Mouse (Mus musculus) neural tube, embryonic 14.5 days (tissue): Measurements from ENCODE around the gene Atp5mpl. TPM values are rescaled to one million over a fixed set of nuclear protein-coding genes. Genes with fewer than 3 reads are reported as not detected.

Experiments used
- ATAC-seq: fragments of 200-750 bp; cut with Nextera tagmentation; 2 replicates; pipeline ENCODE4 v1.8.0; 2017; ENCODE audit warnings: low read depth, mild to moderate bottlenecking, moderate TSS enrichment, moderate library complexity
- H3K27ac ChIP-seq: fragments of 300-500 bp; sonication (generic); 2 replicates; pipeline ENCODE4 v1.5.1; 2014; ENCODE audit warnings: low read depth, mild to moderate bottlenecking, control low read depth, low read length, moderate library complexity, mixed read lengths
- H3K27me3 ChIP-seq: fragments of 300-500 bp; sonication (generic); 2 replicates; pipeline ENCODE4 v1.6.1; 2014; ENCODE audit warnings: low read length; ENCODE audit not compliant: control insufficient read depth, insufficient read depth
- H3K36me3 ChIP-seq: fragments of 300-500 bp; sonication (generic); 2 replicates; pipeline ENCODE4 v1.6.1; 2014; ENCODE audit warnings: low read length, mixed read lengths; ENCODE audit not compliant: control insufficient read depth, insufficient read depth
- H3K4me1 ChIP-seq: fragments of 300-500 bp; sonication (generic); 2 replicates; pipeline ENCODE4 v1.6.1; 2014; ENCODE audit warnings: low read length; ENCODE audit not compliant: control insufficient read depth, insufficient read depth
- H3K4me2 ChIP-seq: fragments of 300-500 bp; sonication (generic); 2 replicates; pipeline ENCODE4 v1.6.1; 2014; ENCODE audit warnings: mild to moderate bottlenecking, low read depth, low read length, control low read depth
- H3K4me3 ChIP-seq: fragments of 300-500 bp; sonication (generic); 2 replicates; pipeline ENCODE4 v1.5.1; 2014; ENCODE audit warnings: low read depth, low read length, control low read depth, mixed read lengths
- H3K9ac ChIP-seq: fragments of 300-500 bp; sonication (generic); replicated peaks from 2 replicates; pipeline ENCODE4 v1.6.1; 2014; ENCODE audit warnings: low read depth, mild to moderate bottlenecking, control low read depth, low read length, mixed read lengths
- H3K9me3 ChIP-seq: fragments of 300-500 bp; sonication (generic); 2 replicates; pipeline ENCODE4 v1.6.1; 2016; ENCODE audit warnings: low read length; ENCODE audit not compliant: control insufficient read depth
- WGBS: fragments of 180-500 bp; shearing (Covaris S2); extraction: QIAGEN DNeasy Blood & Tissue Kit; methylation state at CpG from one replicate; pipeline ENCODE4 v1.1.7; 2014; 5-methylcytosine and 5-hydroxymethylcytosine counted together
- polyA plus RNA-seq: library from polyadenylated mRNA; unstranded; fragments of >200 nt; fragmentation: Nextera tagmentation; extraction: Ambion mirVana; gene quantifications from 2 replicates; pipeline ENCODE4 v1.2.1, GENCODE M21; 2014

Atp5mpl gene
- polyA plus RNA-seq, 1 experiment from 2014 or later, result 896 TPM

DNA sequence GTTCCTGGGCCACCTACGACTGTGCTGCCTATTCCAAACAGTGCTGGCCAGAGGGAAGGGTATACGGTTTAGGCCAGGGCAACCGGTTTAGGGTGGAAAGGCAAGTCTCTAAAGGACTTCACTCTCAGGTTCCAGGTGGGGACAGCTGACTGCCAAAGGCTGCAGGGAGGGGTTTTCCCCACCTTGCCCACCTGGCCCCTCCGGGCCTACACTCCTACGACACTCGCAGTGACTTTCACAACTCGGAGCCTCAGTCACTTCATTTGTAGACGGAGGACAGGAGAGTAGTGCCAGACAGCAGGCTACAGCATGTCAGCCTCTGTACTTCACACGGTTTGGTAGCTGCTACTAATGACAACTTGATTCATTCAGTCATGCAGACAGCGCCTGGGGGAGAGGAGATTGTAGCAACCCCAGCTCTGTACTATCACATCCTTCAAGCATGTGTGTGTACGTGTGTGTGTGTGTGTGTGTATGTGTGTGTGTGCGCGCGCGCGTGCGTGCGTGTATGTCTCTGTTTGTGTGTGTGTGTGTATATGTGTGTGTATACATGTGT lies 38.3 kb downstream of the Atp5mpl start:
- Histone ChIP-seq H3K4me1 (0 out of 2 replicates have a peak, but pooled peaks cover 3% of the 10 kb centered on the region), H3K9me3 (no peaks in the 10 kb centered on the region)
- no peak for ATAC-seq

DNA sequence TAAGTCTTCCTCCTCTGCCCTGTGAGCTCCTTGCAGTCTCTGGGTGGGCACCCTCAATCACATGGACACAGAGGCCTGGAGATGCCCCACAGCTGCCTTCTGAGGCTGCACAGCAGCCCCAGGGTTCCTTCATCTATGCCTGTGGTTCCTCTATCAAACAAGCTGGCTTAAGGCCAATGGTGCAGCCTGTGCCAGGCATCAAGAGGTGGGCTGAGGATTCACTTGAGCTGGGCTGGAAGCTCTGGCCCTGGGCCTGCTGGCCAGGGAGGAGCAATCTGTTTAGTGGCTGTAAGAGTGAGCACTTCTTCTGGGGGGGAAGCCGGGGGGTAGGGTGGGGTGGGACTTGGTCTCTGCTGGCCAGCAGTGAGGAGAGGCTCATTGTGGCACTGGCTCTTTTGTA lies 39.4 kb downstream of the Atp5mpl start:
- WGBS, result 87% methylated on average over 1 of the region's 1 CpGs
- H3K9ac ChIP-seq, result no peak overlapping the region

More for the DNA sequence above, 38.3 kb downstream of the Atp5mpl start:
- H3K9ac ChIP-seq, result no peak overlapping the region
- WGBS, result 89% methylated on average over 18 of the region's 18 CpGs
- H3K36me3 ChIP-seq, result no peaks in the 10 kb centered on the region
- H3K27ac ChIP-seq, result no peak overlapping the region
- no peak overlapping the region for H3K4me2 ChIP-seq
- H3K27me3 ChIP-seq, result no peaks in the 10 kb centered on the region
- H3K4me3 ChIP-seq, result no peak overlapping the region

DNA sequence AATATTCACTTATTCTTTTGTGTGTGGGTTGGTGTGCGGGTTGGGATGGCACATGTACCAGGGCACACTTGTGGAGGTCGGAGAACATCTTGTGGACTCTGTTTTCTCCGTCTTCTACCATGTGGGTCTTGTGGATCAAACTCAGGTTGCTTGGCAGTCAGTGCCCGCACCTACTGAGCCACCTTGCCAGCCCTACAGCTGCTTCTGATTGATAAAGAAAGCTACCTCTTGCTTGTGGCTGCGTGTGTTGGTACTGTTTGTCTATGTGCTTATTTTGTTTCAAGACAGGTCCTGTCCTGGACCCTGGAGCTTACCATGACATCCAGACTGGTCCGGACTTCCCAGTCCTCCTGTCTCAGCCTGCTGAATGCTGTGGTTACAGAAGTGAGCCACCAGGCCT lies 43.7 kb downstream of the Atp5mpl start:
- Histone ChIP-seq H3K4me1 (no peaks in the 10 kb centered on the region), H3K27me3 (no peaks in the 10 kb centered on the region), H3K9ac (no peak overlapping the region), H3K27ac (no peak overlapping the region), H3K4me3 (no peak overlapping the region), H3K4me2 (no peak overlapping the region), H3K9me3 (no peaks in the 10 kb centered on the region), H3K36me3 (no peaks in the 10 kb centered on the region)
- ATAC-seq, result no peak
- WGBS, result 96% methylated on average over 6 of the region's 6 CpGs

More for the DNA sequence above, 39.4 kb downstream of the Atp5mpl start:
- Histone ChIP-seq H3K9me3 (no peaks in the 10 kb centered on the region), H3K4me3 (no peak overlapping the region), H3K27ac (no peak overlapping the region), H3K4me2 (no peak overlapping the region), H3K36me3 (no peaks in the 10 kb centered on the region), H3K4me1 (no peaks in the 10 kb centered on the region), H3K27me3 (no peaks in the 10 kb centered on the region)
- no peak for ATAC-seq

DNA sequence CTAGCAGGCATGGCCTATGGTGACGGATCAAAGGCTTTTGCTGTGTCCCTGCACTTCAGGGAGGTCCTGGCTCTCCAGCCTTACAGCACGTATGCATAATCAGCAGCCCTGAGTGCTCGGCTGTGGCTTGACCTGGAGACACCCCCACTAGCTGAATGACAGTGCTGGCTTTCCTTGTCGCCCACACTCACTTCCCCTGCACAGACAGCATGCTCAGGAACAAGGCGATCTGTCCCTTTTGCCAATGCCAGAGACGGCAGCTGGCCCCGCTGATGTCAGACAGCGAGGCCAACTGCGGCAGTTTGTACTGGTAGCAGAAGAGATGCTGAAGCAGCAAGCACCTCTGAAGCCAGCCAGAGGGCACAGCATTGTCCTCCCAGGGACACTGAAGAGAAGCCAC lies 46.7 kb downstream of the Atp5mpl start:
- no peak for ATAC-seq
- no peaks in the 10 kb centered on the region for H3K9me3 ChIP-seq
- 55% methylated on average over 9 of the region's 9 CpGs for WGBS
- H3K4me3 ChIP-seq, result no peak overlapping the region
- no peaks in the 10 kb centered on the region for H3K36me3 ChIP-seq
- H3K27me3 ChIP-seq, result no peaks in the 10 kb centered on the region
- H3K4me1 ChIP-seq, result no peaks in the 10 kb centered on the region
- no peak overlapping the region for H3K9ac ChIP-seq
- no peak overlapping the region for H3K27ac ChIP-seq
- no peak overlapping the region for H3K4me2 ChIP-seq

DNA sequence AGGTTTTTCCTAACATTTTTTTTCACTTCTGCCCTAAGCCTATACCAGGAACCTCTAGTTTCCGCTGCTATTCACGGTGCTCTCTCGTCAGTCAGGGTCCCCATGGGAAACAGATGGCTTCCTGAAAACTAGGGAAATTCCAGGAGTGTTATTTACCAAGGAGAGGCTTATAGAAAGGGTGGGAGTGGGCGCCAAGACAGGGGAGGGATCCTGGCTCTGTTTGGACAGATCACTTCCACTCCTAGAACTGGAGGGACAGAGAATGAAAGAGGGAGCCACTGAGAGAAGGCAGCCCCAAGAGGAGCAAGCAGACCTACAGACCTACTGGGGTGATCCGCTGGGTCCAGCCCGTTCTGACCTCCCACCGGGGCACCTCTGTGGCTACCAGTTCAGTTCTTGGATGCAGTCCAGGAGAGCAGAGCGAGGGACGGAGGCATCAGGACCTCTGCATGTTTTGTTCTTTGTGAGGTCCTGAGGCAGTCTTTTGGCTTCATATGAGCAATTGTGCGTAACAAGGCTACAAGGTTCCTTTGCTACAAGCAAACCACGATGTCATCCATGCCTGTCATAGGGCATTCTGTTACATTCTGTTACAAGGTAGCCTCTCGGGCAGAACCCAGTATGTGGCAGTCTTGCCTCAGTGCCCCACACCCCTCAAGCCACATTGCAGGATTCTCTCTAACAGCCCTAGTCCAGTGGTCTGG lies 50.1 kb downstream of the Atp5mpl start:
- H3K27ac ChIP-seq, result no peak overlapping the region
- H3K4me2 ChIP-seq, result no peak overlapping the region
- no peaks in the 10 kb centered on the region for H3K27me3 ChIP-seq

DNA sequence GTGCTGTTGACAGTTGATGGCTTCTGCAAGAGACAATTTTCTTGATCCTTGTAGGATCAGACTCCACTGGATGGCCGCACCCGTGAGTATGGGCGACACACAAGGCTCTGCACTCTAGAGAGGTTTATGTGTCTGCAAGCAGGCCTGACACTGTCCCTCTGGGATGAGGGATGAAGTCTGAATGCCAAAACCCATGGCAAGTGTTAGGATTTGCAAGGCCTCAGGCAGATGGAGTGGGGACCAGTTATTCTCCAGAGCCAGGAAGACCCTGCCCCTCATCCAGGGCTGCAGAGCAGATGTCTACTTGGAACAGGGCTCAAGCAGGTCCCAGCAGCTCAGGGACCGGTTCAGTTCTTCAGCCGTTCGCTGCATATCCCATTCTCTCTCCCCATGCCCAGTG lies 51.0 kb downstream of the Atp5mpl start:
- Histone ChIP-seq H3K9me3 (no peaks in the 10 kb centered on the region), H3K9ac (no peak overlapping the region), H3K4me2 (no peak overlapping the region), H3K36me3 (no peaks in the 10 kb centered on the region), H3K27ac (no peak overlapping the region), H3K27me3 (no peaks in the 10 kb centered on the region), H3K4me1 (no peaks in the 10 kb centered on the region), H3K4me3 (no peak overlapping the region)
- 93% methylated on average over 6 of the region's 6 CpGs for WGBS
- no peak for ATAC-seq

More for the DNA sequence above, 50.1 kb downstream of the Atp5mpl start:
- no peak overlapping the region for H3K9ac ChIP-seq
- 54% methylated on average over 12 of the region's 12 CpGs for WGBS
- no peak for ATAC-seq
- no peaks in the 10 kb centered on the region for H3K4me1 ChIP-seq
- H3K4me3 ChIP-seq, result no peak overlapping the region
- H3K36me3 ChIP-seq, result no peaks in the 10 kb centered on the region
- H3K9me3 ChIP-seq, result no peaks in the 10 kb centered on the region

DNA sequence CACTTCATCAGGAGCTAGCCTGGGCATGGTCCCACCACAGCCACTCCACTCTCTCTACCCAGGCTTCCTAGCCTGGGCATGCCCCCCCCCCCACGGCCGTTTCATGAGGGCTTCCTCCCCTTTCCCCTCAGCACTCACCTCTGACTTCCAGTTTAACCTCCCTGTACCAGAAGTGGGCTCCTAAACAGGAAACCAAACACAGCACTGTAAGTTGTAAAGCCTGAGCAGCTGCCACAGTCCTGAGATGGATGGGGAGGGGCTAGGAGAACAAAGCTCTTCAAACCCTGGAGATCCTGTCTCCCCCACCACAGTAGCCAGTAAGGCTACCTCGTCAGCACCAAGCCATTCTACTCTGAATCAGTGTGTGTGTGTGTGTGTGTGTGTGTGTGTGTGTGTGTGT lies 52.7 kb downstream of the Atp5mpl start:
- Histone ChIP-seq H3K27me3 (no peaks in the 10 kb centered on the region), H3K4me2 (no peak overlapping the region), H3K9me3 (no peaks in the 10 kb centered on the region), H3K36me3 (no peaks in the 10 kb centered on the region), H3K4me3 (no peak overlapping the region), H3K27ac (no peak overlapping the region), H3K4me1 (no peaks in the 10 kb centered on the region), H3K9ac (no peak overlapping the region)
- 27% methylated on average over 3 of the region's 3 CpGs for WGBS
- ATAC-seq, result no peak

DNA sequence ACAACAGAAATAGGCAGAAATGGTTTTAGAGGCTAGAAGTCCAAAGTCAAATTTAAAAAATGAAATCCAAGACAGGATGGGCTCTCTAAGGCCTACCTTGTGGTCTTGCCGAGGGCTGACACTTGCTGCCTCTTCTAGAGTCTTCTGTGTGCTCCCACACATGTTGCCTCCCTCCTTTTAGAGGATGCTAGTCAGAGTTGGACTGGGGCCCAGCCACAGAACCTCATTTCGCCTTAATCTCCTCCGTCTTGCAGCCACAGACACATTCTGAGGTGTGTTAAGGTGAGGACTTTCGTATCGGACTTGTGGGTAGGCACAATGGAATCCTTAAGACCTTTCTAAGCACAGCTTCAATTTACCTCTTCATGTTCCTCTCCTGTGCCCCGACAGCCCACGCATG lies 54.0 kb downstream of the Atp5mpl start:
- WGBS, result 89% methylated on average over 7 of the region's 7 CpGs
- no peak for ATAC-seq

DNA sequence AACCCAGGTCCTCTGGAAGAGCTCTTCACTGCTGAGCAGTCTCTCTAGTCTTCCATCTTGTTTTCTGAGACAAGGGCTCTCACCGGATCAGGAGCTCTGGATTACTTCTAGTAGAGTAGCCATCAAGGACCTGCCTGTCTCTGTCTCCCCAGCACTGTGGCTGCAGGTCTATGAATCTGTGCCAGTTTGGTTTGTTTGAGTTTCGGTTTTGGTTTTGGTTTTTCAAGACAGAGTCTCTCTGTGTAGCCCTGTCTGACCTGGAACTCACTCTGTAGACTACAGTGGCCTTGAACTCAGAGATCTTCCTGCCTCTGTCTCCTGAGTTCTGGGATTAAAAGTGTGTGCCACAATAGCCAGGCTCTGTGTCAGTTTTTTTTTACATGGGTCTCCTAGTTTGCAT lies 55.0 kb downstream of the Atp5mpl start:
- Histone ChIP-seq H3K27ac (no peak overlapping the region), H3K4me2 (no peak overlapping the region), H3K9me3 (no peaks in the 10 kb centered on the region), H3K27me3 (no peaks in the 10 kb centered on the region), H3K36me3 (no peaks in the 10 kb centered on the region), H3K9ac (no peak overlapping the region), H3K4me1 (peaks cover under 1% of the 10 kb centered on the region; the same call in 1 of the 2 replicates), H3K4me3 (no peak overlapping the region)
- ATAC-seq, result no peak
- WGBS, result 89% methylated on average over 2 of the region's 2 CpGs

More for the DNA sequence above, 54.0 kb downstream of the Atp5mpl start:
- Histone ChIP-seq H3K36me3 (no peaks in the 10 kb centered on the region), H3K4me2 (no peak overlapping the region), H3K4me1 (no peaks in the 10 kb centered on the region), H3K4me3 (no peak overlapping the region), H3K27ac (no peak overlapping the region), H3K9ac (no peak overlapping the region), H3K9me3 (no peaks in the 10 kb centered on the region), H3K27me3 (no peaks in the 10 kb centered on the region)
